Mouse (Mus musculus) intestine, postnatal 0 days (tissue): Measurements from ENCODE around the gene Qrfp. TPM values are rescaled to one million over a fixed set of nuclear protein-coding genes. Genes with fewer than 3 reads are reported as not detected.

Source experiments
- ATAC-seq: fragments of 200-750 bp; cut with Nextera tagmentation; 2 replicates; pipeline ENCODE4 v1.8.0; 2017; ENCODE audit warnings: mild to moderate bottlenecking, moderate TSS enrichment, moderate library complexity
- H3K27ac ChIP-seq: fragments of 300-500 bp; sonication (generic); 2 replicates; pipeline ENCODE4 v1.5.1; 2014; ENCODE audit warnings: mild to moderate bottlenecking, low read depth, low read length, moderate library complexity
- H3K27me3 ChIP-seq: fragments of 300-500 bp; sonication (generic); replicated peaks from 2 replicates; pipeline ENCODE4 v1.6.1; 2014; ENCODE audit warnings: low read length, mixed read lengths; ENCODE audit not compliant: control insufficient read depth, insufficient read depth
- H3K36me3 ChIP-seq: fragments of 300-500 bp; sonication (generic); 2 replicates; pipeline ENCODE4 v1.6.1; 2014; ENCODE audit warnings: mild to moderate bottlenecking, moderate library complexity; ENCODE audit not compliant: control insufficient read depth, insufficient read depth
- H3K4me1 ChIP-seq: fragments of 300-500 bp; sonication (generic); replicated peaks from 2 replicates; pipeline ENCODE4 v1.6.1; 2014; ENCODE audit warnings: antibody characterized with exemption, low read length, mixed read lengths; ENCODE audit not compliant: control insufficient read depth, insufficient read depth
- H3K4me2 ChIP-seq: fragments of 300-500 bp; sonication (generic); replicated peaks from 2 replicates; pipeline ENCODE4 v1.6.1; 2014; ENCODE audit warnings: low read depth, mild to moderate bottlenecking, moderate library complexity
- H3K4me3 ChIP-seq: fragments of 300-500 bp; sonication (generic); 2 replicates; pipeline ENCODE4 v1.5.1; 2014; ENCODE audit warnings: low read depth, low read length
- H3K9ac ChIP-seq: fragments of 300-500 bp; sonication (generic); 2 replicates; pipeline ENCODE4 v1.6.1; 2014; ENCODE audit warnings: mild to moderate bottlenecking, low read depth, low read length
- H3K9me3 ChIP-seq: fragments of 300-500 bp; sonication (generic); 2 replicates; pipeline ENCODE4 v1.6.1; 2016; ENCODE audit warnings: mixed run types; ENCODE audit not compliant: control insufficient read depth
- CTCF ChIP-seq: sonication (generic); IDR thresholded peaks from 2 replicates; pipeline ENCODE4 v1.5.1; 2016; ENCODE audit warnings: low read depth, mild to moderate bottlenecking, control low read depth, antibody characterized with exemption, moderate library complexity
- WGBS: fragments of 180-500 bp; shearing (Covaris S2); extraction: QIAGEN DNeasy Blood & Tissue Kit; methylation state at CpG from one replicate; pipeline ENCODE4 v1.1.7; 2014; 5-methylcytosine and 5-hydroxymethylcytosine counted together
- polyA plus RNA-seq: library from polyadenylated mRNA; unstranded; fragments of >200 nt; fragmentation: Nextera tagmentation; extraction: Ambion mirVana; gene quantifications from 2 replicates; pipeline ENCODE4 v1.2.1, GENCODE M21; 2015

Gene Qrfp
- polyA plus RNA-seq, 1 experiment from 2014 or later = 0.18 TPM

DNA sequence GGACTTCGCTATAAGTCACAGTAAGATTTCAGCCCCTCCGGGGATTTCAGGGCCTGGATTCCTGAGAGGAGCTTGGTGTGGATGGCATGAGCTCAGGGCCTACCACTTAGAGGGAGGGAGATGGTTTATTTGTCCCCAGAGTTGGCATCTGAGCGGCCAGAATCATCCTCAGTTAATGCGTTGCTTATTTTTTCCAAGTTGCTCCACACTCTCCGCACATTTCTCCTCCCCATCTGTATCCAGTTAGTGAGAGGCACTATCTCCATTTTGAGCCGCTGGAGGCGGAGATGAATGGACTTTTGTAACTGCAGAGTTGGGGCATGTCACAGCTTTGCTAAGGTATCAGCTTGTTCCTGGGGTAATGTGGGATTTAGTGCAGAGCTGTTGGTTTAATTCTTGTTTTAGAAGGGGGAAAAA, 49.3 kb downstream of the Qrfp start:
- H3K36me3 ChIP-seq = no peaks in the 10 kb centered on the region
- H3K4me2 ChIP-seq = peak overlapping the region; percentile 83
- peak overlapping the region; percentile 89 for H3K27ac ChIP-seq
- peaks cover 12% of the 10 kb centered on the region; the same call in 1 of the 2 replicates for H3K4me1 ChIP-seq
- 5% methylated on average over 7 of the region's 7 CpGs for WGBS
- no peak for ATAC-seq
- peak overlapping the region; percentile 93 for H3K9ac ChIP-seq
- H3K27me3 ChIP-seq = no peaks in the 10 kb centered on the region
- TF ChIP-seq CTCF = no peak
- peak overlapping the region; percentile 81 for H3K4me3 ChIP-seq
- H3K9me3 ChIP-seq = no peaks in the 10 kb centered on the region

DNA sequence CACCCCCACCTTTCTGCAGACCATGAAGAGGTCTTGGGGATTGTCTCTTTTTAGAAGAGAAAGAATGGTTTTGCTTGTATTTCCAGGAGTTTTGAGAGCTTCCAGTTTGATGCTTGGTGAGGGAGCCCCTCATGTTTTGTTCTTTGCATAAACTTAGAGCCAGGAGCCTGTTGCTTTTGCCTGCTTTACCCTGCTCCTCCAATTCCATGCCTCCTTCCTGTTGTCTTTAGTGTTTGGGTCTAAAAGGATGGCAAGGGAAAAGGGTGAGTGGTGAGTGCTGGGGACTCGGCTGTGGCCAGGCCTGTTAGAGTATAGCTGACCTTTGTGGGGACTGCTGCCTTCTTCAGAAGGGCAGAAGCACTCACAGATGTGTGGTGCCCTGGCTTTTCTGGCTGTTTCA, 49.9 kb downstream of the Qrfp start:
- Histone ChIP-seq H3K9me3 (no peaks in the 10 kb centered on the region), H3K27me3 (no peaks in the 10 kb centered on the region), H3K36me3 (no peaks in the 10 kb centered on the region), H3K4me1 (peaks cover 12% of the 10 kb centered on the region; the same call in 1 of the 2 replicates), H3K27ac (peak overlapping the region; percentile 89), H3K9ac (peak overlapping the region; percentile 93), H3K4me2 (peak overlapping the region; percentile 83), H3K4me3 (peak overlapping the region; percentile 81)
- WGBS = 0% methylated on average over 1 of the region's 1 CpGs
- ATAC-seq = no peak
- no peak for TF ChIP-seq CTCF

DNA sequence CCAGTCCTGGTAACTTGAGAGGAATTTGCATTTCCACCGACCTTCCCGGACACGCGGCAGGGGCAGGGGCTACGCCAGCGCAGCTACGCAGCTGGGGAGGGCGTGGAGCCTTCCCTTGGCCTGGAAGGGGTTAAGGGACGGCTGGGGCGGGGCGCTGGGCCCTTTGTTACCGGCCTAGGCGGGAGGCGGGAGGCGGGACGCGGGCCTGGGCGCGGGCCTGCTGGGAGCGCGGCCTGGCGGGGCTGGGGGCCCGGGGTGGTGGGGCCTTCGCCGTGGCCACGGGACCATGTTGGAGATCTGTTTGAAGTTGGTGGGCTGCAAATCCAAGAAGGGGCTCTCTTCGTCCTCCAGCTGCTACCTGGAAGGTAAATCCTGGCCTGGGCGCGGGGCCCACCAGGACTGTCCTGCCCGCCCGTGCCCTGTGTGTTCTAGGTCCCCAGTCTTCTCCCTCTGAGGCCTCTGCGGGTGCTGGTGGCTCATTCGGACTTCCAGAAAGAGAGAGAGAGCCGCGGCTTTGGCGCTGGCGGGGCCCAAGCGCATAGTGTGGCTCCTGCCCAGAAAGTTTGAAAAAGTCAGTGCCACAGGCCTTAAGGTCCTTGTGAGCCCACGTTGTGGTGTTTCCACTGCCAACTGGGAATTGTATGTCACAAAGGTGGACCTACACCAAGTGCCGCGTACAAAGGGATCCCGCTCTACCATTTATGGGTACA, 50.5 kb downstream of the Qrfp start:
- H3K36me3 ChIP-seq = no peaks in the 10 kb centered on the region
- no peak for TF ChIP-seq CTCF
- no peaks in the 10 kb centered on the region for H3K27me3 ChIP-seq
- H3K4me2 ChIP-seq = peak overlapping the region; percentile 83
- 1% methylated on average over 42 of the region's 42 CpGs for WGBS
- ATAC-seq = peak; percentile 89
- H3K27ac ChIP-seq = peak overlapping the region; percentile 89
- H3K9ac ChIP-seq = peak overlapping the region; percentile 93
- no peaks in the 10 kb centered on the region for H3K9me3 ChIP-seq
- peaks cover 12% of the 10 kb centered on the region; the same call in 1 of the 2 replicates for H3K4me1 ChIP-seq
- peak overlapping the region; percentile 81 for H3K4me3 ChIP-seq

DNA sequence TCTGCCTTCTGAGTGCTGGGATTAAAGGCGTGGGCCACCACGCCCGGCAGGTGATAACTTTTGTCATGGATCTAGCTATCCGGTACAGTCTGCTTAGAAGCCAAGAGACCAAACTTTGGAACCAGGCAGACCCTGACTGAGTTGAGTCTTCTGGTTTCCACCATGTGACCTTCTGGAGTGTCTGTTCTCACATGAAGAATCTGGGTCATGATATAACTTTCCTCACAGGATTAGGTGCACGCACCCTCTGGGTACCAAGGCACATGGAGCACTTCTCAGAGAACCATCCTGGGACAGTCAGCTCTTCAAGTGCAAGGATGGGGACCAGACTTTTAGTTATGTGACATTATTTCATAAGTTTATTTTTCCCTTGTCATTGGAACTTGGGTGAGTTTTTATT, 51.4 kb downstream of the Qrfp start:
- Histone ChIP-seq H3K9ac (no peak overlapping the region), H3K9me3 (no peaks in the 10 kb centered on the region), H3K36me3 (no peaks in the 10 kb centered on the region), H3K27me3 (no peaks in the 10 kb centered on the region), H3K4me2 (peak overlapping the region; percentile 83), H3K27ac (no peak overlapping the region), H3K4me1 (peaks cover 12% of the 10 kb centered on the region; the same call in 1 of the 2 replicates), H3K4me3 (peak overlapping the region; percentile 81; the same call in 1 of the 2 replicates)
- TF ChIP-seq CTCF = no peak
- WGBS = 78% methylated on average over 5 of the region's 5 CpGs
- no peak for ATAC-seq

DNA sequence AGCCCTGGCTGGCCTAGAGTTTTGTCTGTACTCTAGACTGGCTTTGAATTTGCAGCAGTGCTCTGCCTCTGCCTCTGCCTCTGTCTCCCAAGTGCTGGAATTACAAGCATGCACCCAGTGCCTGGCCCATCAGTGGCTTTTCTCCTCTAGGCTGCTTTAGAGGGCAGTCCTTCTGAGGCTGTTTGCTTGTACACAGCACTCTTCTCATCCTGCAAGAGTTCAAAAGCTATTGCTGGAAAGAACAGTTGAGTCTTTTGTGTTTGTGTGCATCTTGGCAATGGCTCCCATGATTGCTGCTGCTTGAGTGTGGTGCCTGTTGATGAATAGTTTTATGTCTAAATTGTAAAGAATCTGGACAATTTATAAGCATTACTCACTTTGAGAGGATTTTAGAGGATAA, 52.9 kb downstream of the Qrfp start:
- H3K27ac ChIP-seq = no peak overlapping the region

More for the DNA sequence above, 52.9 kb downstream of the Qrfp start:
- Histone ChIP-seq H3K4me2 (no peak overlapping the region), H3K27me3 (no peaks in the 10 kb centered on the region), H3K4me1 (peaks cover 12% of the 10 kb centered on the region; the same call in 1 of the 2 replicates), H3K4me3 (no peak overlapping the region), H3K36me3 (no peaks in the 10 kb centered on the region), H3K9ac (no peak overlapping the region), H3K9me3 (no peaks in the 10 kb centered on the region)
- no peak for TF ChIP-seq CTCF
- no peak for ATAC-seq

Other genes starting within 250 kb of the Qrfp start
- 40.8 and 46.7 TPM in 2 replicates for gene Fubp3, start 237.9 kb downstream of the Qrfp start, polyA plus RNA-seq
- gene Prdm12, start 170.5 kb downstream of the Qrfp start, polyA plus RNA-seq = not detected in 2 replicates
- gene Exosc2, start 139.9 kb downstream of the Qrfp start, polyA plus RNA-seq = 18.2 and 18.8 TPM in 2 replicates
- 13.4 and 14.5 TPM in 2 replicates for gene Abl1, start 122.2 kb downstream of the Qrfp start, polyA plus RNA-seq
- gene Fibcd1, start 35.4 kb upstream of the Qrfp start, polyA plus RNA-seq = 2.0 and 2.3 TPM in 2 replicates
- 0.44 and 0.48 TPM in 2 replicates for gene Lamc3, start 76.7 kb upstream of the Qrfp start, polyA plus RNA-seq
- 8.1 and 8.2 TPM in 2 replicates for gene Aif1l, start 139.6 kb upstream of the Qrfp start, polyA plus RNA-seq
- gene Nup214, start 163.9 kb upstream of the Qrfp start, polyA plus RNA-seq = 31.3 and 37.2 TPM in 2 replicates